Mouse (Mus musculus) kidney, embryonic 16.5 days (tissue): ENCODE data around the gene Ppp1r9a. TPM values are rescaled to one million over a fixed set of nuclear protein-coding genes. Genes with fewer than 3 reads are reported as not detected.

Experiments
- ATAC-seq: fragments of 200-750 bp; cut with Nextera tagmentation; 2 replicates; pipeline ENCODE4 v1.8.0; 2017; ENCODE audit warnings: moderate TSS enrichment; ENCODE audit not compliant: low FRiP score, low TSS enrichment
- H3K27ac ChIP-seq: fragments of 300-500 bp; sonication (generic); 2 replicates; pipeline ENCODE4 v1.5.1; 2014; ENCODE audit warnings: low read length
- H3K27me3 ChIP-seq: fragments of 300-500 bp; sonication (generic); 2 replicates; pipeline ENCODE4 v1.6.1; 2014; ENCODE audit warnings: low read length, control low read depth, mixed read lengths; ENCODE audit not compliant: insufficient read depth
- H3K36me3 ChIP-seq: fragments of 300-500 bp; sonication (generic); 2 replicates; pipeline ENCODE4 v1.6.1; 2014; ENCODE audit warnings: low read length, control low read depth, mixed read lengths; ENCODE audit not compliant: insufficient read depth
- H3K4me1 ChIP-seq: fragments of 300-500 bp; sonication (generic); 2 replicates; pipeline ENCODE4 v1.6.1; 2014; ENCODE audit warnings: low read length, control low read depth, mixed read lengths; ENCODE audit not compliant: insufficient read depth
- H3K4me2 ChIP-seq: fragments of 300-500 bp; sonication (generic); replicated peaks from 2 replicates; pipeline ENCODE4 v1.6.1; 2014; ENCODE audit warnings: low read depth, low read length
- H3K4me3 ChIP-seq: fragments of 300-500 bp; sonication (generic); 2 replicates; pipeline ENCODE4 v1.5.1; 2014; ENCODE audit warnings: mild to moderate bottlenecking, low read length
- H3K9ac ChIP-seq: fragments of 300-500 bp; sonication (generic); replicated peaks from 2 replicates; pipeline ENCODE4 v1.6.1; 2014; ENCODE audit warnings: low read length
- H3K9me3 ChIP-seq: fragments of 300-500 bp; sonication (generic); 2 replicates; pipeline ENCODE4 v1.6.1; 2016; ENCODE audit warnings: low read length, control low read depth
- WGBS: fragments of 180-500 bp; shearing (Covaris S2); extraction: QIAGEN DNeasy Blood & Tissue Kit; methylation state at CpG from one replicate; pipeline ENCODE4 v1.1.7; 2014; 5-methylcytosine and 5-hydroxymethylcytosine counted together
- polyA plus RNA-seq: library from polyadenylated mRNA; unstranded; fragments of >200 nt; fragmentation: Nextera tagmentation; extraction: Ambion mirVana; gene quantifications from 2 replicates; pipeline ENCODE4 v1.2.1, GENCODE M21; 2015

Ppp1r9a gene
- polyA plus RNA-seq, 1 experiment from 2014 or later = 14.9 TPM

DNA sequence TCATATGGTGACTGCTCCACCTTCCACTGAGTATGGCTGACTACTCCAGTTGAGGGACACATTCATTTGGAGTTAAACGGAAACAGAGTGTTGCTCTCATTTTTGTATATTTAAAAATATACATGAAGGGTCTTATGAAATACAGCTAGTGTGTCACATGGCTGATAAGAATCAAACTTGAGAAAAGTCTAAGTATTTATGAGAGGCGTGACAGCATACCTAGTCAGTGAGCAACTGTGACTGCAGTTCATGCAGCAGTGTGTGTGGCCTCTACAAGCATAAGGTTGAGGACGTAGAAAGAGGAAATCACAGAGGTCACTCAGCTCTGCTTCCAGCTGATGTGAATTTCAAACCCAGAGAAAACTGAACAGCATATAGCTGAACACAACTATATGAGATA is 145.3 kb downstream of the Ppp1r9a start:
- no peak for ATAC-seq
- Histone ChIP-seq H3K4me1 (0 out of 2 replicates have a peak, but pooled peaks cover 3% of the 10 kb centered on the region), H3K4me3 (no peak overlapping the region), H3K27me3 (no peaks in the 10 kb centered on the region), H3K27ac (no peak overlapping the region), H3K9ac (no peak overlapping the region), H3K9me3 (no peaks in the 10 kb centered on the region), H3K4me2 (no peak overlapping the region), H3K36me3 (no peaks in the 10 kb centered on the region)
- WGBS = 88% methylated on average over 3 of the region's 3 CpGs

DNA sequence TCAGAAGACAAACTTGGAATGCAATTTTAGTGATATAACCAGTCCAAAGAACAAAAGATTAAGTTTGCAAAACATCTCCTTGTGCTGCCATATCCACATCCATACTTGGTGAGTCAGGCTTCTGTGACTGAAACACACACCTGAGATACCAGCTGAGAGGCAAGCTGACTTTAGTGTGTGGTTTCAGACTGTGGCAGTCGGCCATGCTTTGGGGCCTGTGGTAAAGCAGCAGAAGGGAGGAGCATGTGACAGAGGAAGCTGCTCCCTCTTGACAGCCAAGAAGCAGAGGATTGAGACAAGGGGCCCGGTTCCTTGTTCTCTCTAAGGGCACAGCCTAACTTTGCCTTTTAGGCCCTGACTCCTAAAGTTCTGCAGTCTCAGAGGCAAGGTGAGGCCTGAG is 149.6 kb downstream of the Ppp1r9a start:
- no peak for ATAC-seq
- no peaks in the 10 kb centered on the region for H3K36me3 ChIP-seq
- no peaks in the 10 kb centered on the region for H3K27me3 ChIP-seq
- H3K9ac ChIP-seq = no peak overlapping the region
- H3K9me3 ChIP-seq = no peaks in the 10 kb centered on the region
- H3K27ac ChIP-seq = no peak overlapping the region
- WGBS = 66% methylated on average over 2 of the region's 2 CpGs
- no peak overlapping the region for H3K4me2 ChIP-seq
- no peaks in the 10 kb centered on the region for H3K4me1 ChIP-seq
- no peak overlapping the region for H3K4me3 ChIP-seq

DNA sequence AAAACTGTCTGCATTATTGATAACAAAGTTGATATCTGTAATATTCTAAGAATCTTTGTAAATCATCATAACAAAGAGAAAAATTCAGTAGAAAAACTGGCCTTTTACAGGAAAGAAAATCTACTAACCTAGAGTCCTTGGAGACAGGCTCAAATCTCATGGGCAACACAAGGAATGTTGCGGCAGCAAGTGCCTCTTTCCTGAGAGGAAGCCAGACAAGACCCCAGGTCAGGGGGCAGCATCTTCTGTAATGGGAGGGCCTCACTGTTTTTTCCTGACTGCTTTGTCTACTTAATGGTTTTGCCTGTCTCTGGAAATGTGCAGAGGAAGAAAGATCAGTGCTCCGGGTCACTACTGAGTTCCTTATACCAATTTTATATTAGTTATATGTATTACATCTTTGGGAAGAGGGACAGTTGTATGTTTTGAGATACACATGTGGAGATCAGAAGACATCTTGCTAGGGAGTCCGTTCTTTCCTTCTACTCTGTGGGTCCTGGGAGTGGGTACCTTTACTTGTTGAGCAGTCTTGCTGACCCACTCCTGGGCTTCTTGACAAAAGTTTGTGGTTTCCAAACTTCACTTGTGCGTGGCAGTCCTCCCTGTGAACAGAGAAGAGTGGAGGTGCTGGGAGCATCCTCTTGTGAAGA is 151.9 kb downstream of the Ppp1r9a start:
- H3K4me3 ChIP-seq = no peak overlapping the region
- no peak for ATAC-seq
- no peak overlapping the region for H3K27ac ChIP-seq
- 77% methylated on average over 4 of the region's 4 CpGs for WGBS
- H3K9me3 ChIP-seq = no peaks in the 10 kb centered on the region
- no peak overlapping the region for H3K4me2 ChIP-seq
- no peak overlapping the region for H3K9ac ChIP-seq
- H3K36me3 ChIP-seq = no peaks in the 10 kb centered on the region
- H3K27me3 ChIP-seq = no peaks in the 10 kb centered on the region
- no peaks in the 10 kb centered on the region for H3K4me1 ChIP-seq

DNA sequence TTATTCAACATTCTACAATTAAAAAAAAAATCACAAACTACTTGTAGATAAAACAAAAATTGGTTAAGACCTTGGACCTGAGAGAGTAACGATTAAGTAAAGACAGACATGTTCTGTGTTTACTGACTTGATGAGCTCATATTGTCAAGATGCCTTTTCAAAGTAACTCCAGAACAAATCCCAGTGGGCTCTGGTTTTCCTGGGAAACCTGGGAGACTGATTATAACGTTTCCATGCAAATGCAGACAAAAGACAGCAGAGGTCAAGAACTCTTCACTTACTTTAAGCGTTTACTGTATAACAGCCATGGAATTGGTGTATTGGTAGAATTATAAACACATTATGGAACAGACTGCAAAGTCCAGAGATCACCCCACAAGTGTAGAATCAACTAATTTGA is 172.0 kb downstream of the Ppp1r9a start:
- Histone ChIP-seq H3K9ac (no peak overlapping the region), H3K36me3 (0 out of 2 replicates have a peak, but pooled peaks cover 7% of the 10 kb centered on the region), H3K27ac (no peak overlapping the region), H3K4me1 (no peaks in the 10 kb centered on the region), H3K9me3 (no peaks in the 10 kb centered on the region), H3K27me3 (no peaks in the 10 kb centered on the region), H3K4me2 (no peak overlapping the region), H3K4me3 (no peak overlapping the region)
- 86% methylated on average over 3 of the region's 3 CpGs for WGBS
- ATAC-seq = no peak

DNA sequence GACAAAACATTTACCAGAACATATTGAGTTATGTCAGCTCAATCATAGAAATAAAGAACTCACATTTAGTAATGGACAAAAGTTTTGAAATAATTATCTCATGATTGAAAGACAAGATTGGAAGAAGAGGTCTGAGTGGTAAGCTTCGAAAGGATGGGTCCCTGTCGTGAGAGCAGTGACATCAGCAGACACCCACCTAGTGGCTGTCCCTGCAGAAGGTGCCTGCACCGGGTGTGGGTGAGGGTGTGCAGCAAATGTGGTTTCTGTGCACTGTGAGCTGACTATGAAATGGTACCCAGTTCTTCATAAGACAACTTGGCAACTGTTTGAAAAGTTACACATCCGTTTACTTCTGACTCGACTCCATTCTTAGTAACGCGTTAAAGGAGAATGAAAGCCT is 173.0 kb downstream of the Ppp1r9a start:
- Histone ChIP-seq H3K27me3 (no peaks in the 10 kb centered on the region), H3K27ac (no peak overlapping the region), H3K9ac (no peak overlapping the region), H3K4me2 (no peak overlapping the region), H3K9me3 (no peaks in the 10 kb centered on the region), H3K4me3 (no peak overlapping the region), H3K4me1 (0 out of 2 replicates have a peak, but pooled peaks cover 3% of the 10 kb centered on the region), H3K36me3 (0 out of 2 replicates have a peak, but pooled peaks cover 7% of the 10 kb centered on the region)
- ATAC-seq = no peak
- 94% methylated on average over 7 of the region's 7 CpGs for WGBS

DNA sequence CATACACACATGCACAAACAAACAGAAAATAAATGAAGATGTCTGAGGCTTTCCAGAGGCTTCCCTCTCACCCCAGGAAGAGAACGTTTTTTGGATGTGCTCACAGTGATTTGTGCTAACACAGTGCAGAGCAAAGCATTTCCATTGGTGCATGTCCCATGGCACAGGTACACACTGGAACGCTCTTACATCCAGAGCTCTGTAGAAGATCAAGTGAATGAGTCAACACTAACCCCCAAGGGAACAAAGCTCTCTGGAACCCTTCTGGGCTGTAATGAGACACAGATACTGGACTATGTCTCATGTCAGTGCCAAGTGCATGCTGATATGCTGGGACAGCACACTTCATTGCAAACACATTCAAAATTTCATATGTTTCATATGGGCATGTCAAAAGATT is 175.3 kb downstream of the Ppp1r9a start:
- H3K36me3 ChIP-seq = peaks cover 7% of the 10 kb centered on the region; the same call in 1 of the 2 replicates
- no peaks in the 10 kb centered on the region for H3K9me3 ChIP-seq
- 74% methylated on average over 2 of the region's 2 CpGs for WGBS
- H3K4me3 ChIP-seq = no peak overlapping the region
- H3K27me3 ChIP-seq = no peaks in the 10 kb centered on the region
- no peak overlapping the region for H3K27ac ChIP-seq
- H3K9ac ChIP-seq = no peak overlapping the region
- peaks cover 6% of the 10 kb centered on the region; the same call in 1 of the 2 replicates for H3K4me1 ChIP-seq
- H3K4me2 ChIP-seq = no peak overlapping the region
- ATAC-seq = no peak

DNA sequence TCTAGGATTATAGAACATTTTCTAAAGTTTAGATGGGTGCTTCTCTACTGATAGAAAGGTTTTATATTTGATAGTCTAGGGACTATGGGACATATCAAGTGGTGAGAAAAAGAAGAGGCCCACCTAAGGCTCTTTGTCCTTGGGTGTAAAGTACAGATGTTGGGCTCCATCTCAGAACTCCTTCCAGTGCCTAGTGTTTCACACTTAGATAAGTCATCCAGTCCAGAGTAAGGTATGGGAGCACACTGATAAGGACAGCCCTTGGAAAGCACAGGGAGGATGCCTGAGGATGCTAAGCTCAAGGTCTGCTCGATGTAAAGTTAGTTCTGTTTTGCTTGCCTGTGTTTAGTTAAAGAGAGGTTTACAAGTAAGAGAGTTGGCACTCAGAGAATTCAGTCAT is 176.4 kb downstream of the Ppp1r9a start:
- Histone ChIP-seq H3K9me3 (no peaks in the 10 kb centered on the region), H3K36me3 (peaks cover 7% of the 10 kb centered on the region; the same call in 1 of the 2 replicates), H3K4me1 (peaks cover 8% of the 10 kb centered on the region), H3K27me3 (no peaks in the 10 kb centered on the region), H3K9ac (no peak overlapping the region), H3K27ac (no peak overlapping the region), H3K4me3 (no peak overlapping the region), H3K4me2 (no peak overlapping the region)
- ATAC-seq = no peak
- 100% methylated on average over 1 of the region's 1 CpGs for WGBS

DNA sequence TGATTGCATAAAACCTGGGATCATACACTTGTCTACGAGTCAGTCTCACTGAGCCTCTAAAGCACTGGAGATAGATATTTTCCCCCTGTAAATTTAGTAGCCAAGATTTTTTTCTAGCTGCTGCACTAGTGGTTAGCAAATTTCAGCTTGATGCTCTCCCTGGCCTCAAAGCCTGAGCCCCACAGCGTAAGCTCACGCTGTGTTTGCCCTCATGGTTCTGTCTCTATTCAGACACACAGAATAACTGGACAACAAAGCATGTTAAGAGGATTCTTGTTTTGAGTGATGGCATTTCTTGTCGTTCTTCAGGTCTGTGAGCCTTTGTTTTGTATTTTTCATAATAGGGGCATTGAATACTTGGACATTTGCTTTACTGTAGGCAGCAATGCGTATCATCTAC is 177.4 kb downstream of the Ppp1r9a start:
- no peak overlapping the region for H3K4me3 ChIP-seq

DNA sequence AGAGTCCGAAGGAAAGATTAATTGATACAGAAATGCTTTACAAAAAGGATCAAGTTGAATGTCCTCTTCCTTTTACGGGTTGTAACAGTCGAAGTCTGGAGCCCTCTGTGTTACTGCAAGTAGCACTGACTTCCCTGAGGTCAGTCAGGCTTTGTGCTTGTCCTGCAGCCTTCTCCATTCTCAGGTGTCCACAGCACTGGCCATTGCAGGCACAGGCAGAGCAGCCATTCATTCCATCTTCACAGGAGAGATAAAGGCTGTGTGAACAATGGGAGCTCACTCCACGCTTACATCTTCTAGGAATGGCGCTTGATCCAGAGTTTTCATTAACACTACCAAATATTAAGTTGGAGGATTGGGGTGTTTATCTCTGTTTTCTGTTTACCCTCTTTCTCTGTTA is 177.8 kb downstream of the Ppp1r9a start:
- 76% methylated on average over 5 of the region's 5 CpGs for WGBS
- Histone ChIP-seq H3K27ac (no peak overlapping the region), H3K9ac (no peak overlapping the region), H3K36me3 (peaks cover 7% of the 10 kb centered on the region; the same call in 1 of the 2 replicates), H3K27me3 (no peaks in the 10 kb centered on the region), H3K4me1 (peaks cover 14% of the 10 kb centered on the region), H3K9me3 (no peaks in the 10 kb centered on the region), H3K4me2 (no peak overlapping the region), H3K4me3 (no peak overlapping the region)
- ATAC-seq = no peak

More for the DNA sequence above, 177.4 kb downstream of the Ppp1r9a start:
- WGBS = 89% methylated on average over 5 of the region's 5 CpGs
- Histone ChIP-seq H3K4me2 (no peak overlapping the region), H3K9me3 (no peaks in the 10 kb centered on the region), H3K27me3 (no peaks in the 10 kb centered on the region), H3K9ac (no peak overlapping the region), H3K27ac (no peak overlapping the region), H3K4me1 (peaks cover 14% of the 10 kb centered on the region), H3K36me3 (peaks cover 7% of the 10 kb centered on the region; the same call in 1 of the 2 replicates)
- no peak for ATAC-seq

DNA sequence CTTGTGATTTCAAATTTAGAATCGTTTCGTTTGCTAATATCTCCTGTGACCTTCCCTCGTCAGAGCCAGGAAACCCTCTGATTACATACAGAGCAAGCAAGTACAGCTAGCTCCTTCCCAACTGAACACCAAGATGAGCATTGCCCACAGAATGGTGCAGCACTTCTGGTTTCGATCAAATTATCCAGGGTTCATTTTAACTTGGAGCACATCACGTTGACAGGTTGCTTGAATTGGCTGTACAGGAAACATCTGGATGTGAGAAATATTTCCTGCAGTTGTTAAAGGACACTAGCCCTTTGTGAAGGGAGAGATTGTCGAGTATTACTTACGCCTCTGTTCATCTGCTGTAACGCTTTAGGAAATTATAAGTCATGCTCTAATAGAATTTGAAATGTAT is 178.4 kb downstream of the Ppp1r9a start:
- no peaks in the 10 kb centered on the region for H3K9me3 ChIP-seq
- peaks cover 7% of the 10 kb centered on the region; the same call in 1 of the 2 replicates for H3K36me3 ChIP-seq
- peaks cover 14% of the 10 kb centered on the region for H3K4me1 ChIP-seq
- ATAC-seq = no peak
- no peak overlapping the region for H3K4me2 ChIP-seq
- no peaks in the 10 kb centered on the region for H3K27me3 ChIP-seq
- H3K9ac ChIP-seq = no peak overlapping the region
- H3K27ac ChIP-seq = no peak overlapping the region
- no peak overlapping the region for H3K4me3 ChIP-seq
- 40% methylated on average over 8 of the region's 8 CpGs for WGBS
